Mouse (Mus musculus): ENCODE results near the gene Mrrf. TPM values are rescaled to one million over a fixed set of nuclear protein-coding genes. Genes with fewer than 3 reads are reported as not detected.

Mrrf gene
- polyA plus RNA-seq, 1 experiment from 2014 or later = 23.0 TPM

- 66% methylated on average over 7 of the region's 7 CpGs for WGBS
- Histone ChIP-seq H3K27ac (peak overlapping the region; percentile 58; the same call in 1 of the 2 replicates), H3K36me3 (no peaks in the 10 kb centered on the region), H3K9me3 (replicated peaks) (no peaks in the 10 kb centered on the region), H3K27me3 (ENCODE audit: low read depth, poor library complexity, severe bottlenecking) (peaks cover 34% of the 10 kb centered on the region), H3K4me1 (peaks cover 60% of the 10 kb centered on the region), H3K4me3 (no peak overlapping the region)
- no peak for DNase-seq (ENCODE audit: low spot score)
These were observed 76.9 kb downstream of the Mrrf start for GRCm38 (mm10) chr2:36213108-36213507.

- DNase-seq (ENCODE audit: low spot score) = peak; percentile 95
- Histone ChIP-seq H3K4me3 (no peak overlapping the region), H3K4me1 (peaks cover 60% of the 10 kb centered on the region), H3K36me3 (no peaks in the 10 kb centered on the region), H3K9me3 (replicated peaks) (no peaks in the 10 kb centered on the region), H3K27ac (no peak overlapping the region), H3K27me3 (ENCODE audit: low read depth, poor library complexity, severe bottlenecking) (peaks cover 29% of the 10 kb centered on the region)
- WGBS = 8% methylated on average over 8 of the region's 8 CpGs
These were observed 77.8 kb downstream of the Mrrf start for GRCm38 (mm10) chr2:36214023-36214422.

GRCm38 (mm10) chr2:36214425-36214824 is 78.2 kb downstream of the Mrrf start:
- Histone ChIP-seq H3K4me3 (no peak overlapping the region), H3K27ac (no peak overlapping the region), H3K36me3 (no peaks in the 10 kb centered on the region), H3K4me1 (peaks cover 60% of the 10 kb centered on the region), H3K9me3 (replicated peaks) (no peaks in the 10 kb centered on the region), H3K27me3 (ENCODE audit: low read depth, poor library complexity, severe bottlenecking) (peaks cover 25% of the 10 kb centered on the region)
- DNase-seq (ENCODE audit: low spot score) = no peak
- 72% methylated on average over 5 of the region's 5 CpGs for WGBS

GRCm38 (mm10) chr2:36215203-36215739 is 79.1 kb downstream of the Mrrf start:
- DNase-seq (ENCODE audit: low spot score) = no peak
- WGBS = 89% methylated on average over 5 of the region's 5 CpGs
- Histone ChIP-seq H3K4me3 (no peak overlapping the region), H3K27me3 (ENCODE audit: low read depth, poor library complexity, severe bottlenecking) (peaks cover 17% of the 10 kb centered on the region), H3K36me3 (no peaks in the 10 kb centered on the region), H3K27ac (no peak overlapping the region), H3K9me3 (replicated peaks) (no peaks in the 10 kb centered on the region), H3K4me1 (peaks cover 60% of the 10 kb centered on the region)

GRCm38 (mm10) chr2:36216546-36216945 is 80.4 kb downstream of the Mrrf start:
- no peak overlapping the region for H3K27ac ChIP-seq
- H3K4me3 ChIP-seq = no peak overlapping the region
- H3K4me1 ChIP-seq = peaks cover 48% of the 10 kb centered on the region
- H3K27me3 ChIP-seq (ENCODE audit: low read depth, poor library complexity, severe bottlenecking) = peaks cover 4% of the 10 kb centered on the region
- H3K9me3 ChIP-seq (replicated peaks) = no peaks in the 10 kb centered on the region
- H3K36me3 ChIP-seq = no peaks in the 10 kb centered on the region
- no peak for DNase-seq (ENCODE audit: low spot score)

- H3K4me1 ChIP-seq = peaks cover 43% of the 10 kb centered on the region
- no peak overlapping the region for H3K4me3 ChIP-seq
- H3K9me3 ChIP-seq (replicated peaks) = no peaks in the 10 kb centered on the region
- DNase-seq (ENCODE audit: low spot score) = no peak
- no peaks in the 10 kb centered on the region for H3K36me3 ChIP-seq
- H3K27ac ChIP-seq = no peak overlapping the region
- WGBS = 66% methylated on average over 4 of the region's 4 CpGs
- no peaks in the 10 kb centered on the region for H3K27me3 ChIP-seq (ENCODE audit: low read depth, poor library complexity, severe bottlenecking)
These were observed 80.9 kb downstream of the Mrrf start for GRCm38 (mm10) chr2:36216953-36217573.

GRCm38 (mm10) chr2:36217692-36218233 is 81.6 kb downstream of the Mrrf start:
- Histone ChIP-seq H3K4me3 (no peak overlapping the region), H3K4me1 (peaks cover 36% of the 10 kb centered on the region), H3K9me3 (replicated peaks) (no peaks in the 10 kb centered on the region), H3K27ac (no peak overlapping the region), H3K27me3 (ENCODE audit: low read depth, poor library complexity, severe bottlenecking) (no peaks in the 10 kb centered on the region), H3K36me3 (no peaks in the 10 kb centered on the region)
- 54% methylated on average over 5 of the region's 5 CpGs for WGBS
- no peak for DNase-seq (ENCODE audit: low spot score)

DNA sequence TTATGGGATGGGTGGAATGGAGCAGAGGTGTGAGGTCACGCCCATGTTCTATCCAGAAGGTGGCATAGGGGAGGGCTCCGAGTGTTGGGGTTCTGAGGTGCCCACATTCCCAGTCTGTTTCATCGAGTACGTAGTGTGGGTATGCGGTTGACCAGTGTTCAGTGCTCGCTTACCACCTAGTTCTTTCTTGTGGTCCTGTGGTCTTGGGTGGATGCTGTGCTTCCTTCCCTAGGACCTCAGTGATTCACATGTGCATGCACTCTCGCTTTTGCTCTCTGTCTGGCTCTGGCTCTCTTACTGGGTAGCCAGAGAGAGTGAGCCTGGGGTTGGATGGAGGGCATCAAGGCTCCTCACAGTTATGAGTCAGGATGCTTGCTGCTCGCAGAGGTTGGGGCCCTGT is 83.9 kb downstream of the Mrrf start:
- DNase-seq (ENCODE audit: low spot score) = no peak
- peaks cover 21% of the 10 kb centered on the region for H3K4me1 ChIP-seq
- H3K36me3 ChIP-seq = no peaks in the 10 kb centered on the region
- WGBS = 86% methylated on average over 8 of the region's 8 CpGs
- H3K27ac ChIP-seq = no peak overlapping the region
- H3K9me3 ChIP-seq (replicated peaks) = no peaks in the 10 kb centered on the region
- no peaks in the 10 kb centered on the region for H3K27me3 ChIP-seq (ENCODE audit: low read depth, poor library complexity, severe bottlenecking)
- H3K4me3 ChIP-seq = no peak overlapping the region

DNA sequence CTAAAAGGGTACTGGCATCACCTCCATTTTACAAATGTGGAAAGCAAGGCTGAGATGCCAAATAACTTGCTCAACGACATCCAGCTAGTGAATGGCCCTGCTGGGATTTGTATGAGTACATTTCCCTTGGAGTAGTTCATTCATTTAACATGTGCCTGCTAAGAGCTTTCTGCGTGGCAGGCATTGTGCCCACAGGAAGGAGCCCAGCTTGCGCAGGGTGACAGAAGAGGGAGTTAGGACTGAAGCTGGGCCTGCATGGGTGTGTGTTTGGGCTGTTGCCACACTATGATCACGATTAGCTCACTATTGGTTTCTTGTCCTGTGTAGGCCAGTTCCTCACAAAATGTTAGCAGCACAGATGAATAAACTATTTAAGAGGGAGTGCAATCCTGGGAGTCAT is 84.7 kb downstream of the Mrrf start:
- Histone ChIP-seq H3K27ac (no peak overlapping the region), H3K9me3 (replicated peaks) (no peaks in the 10 kb centered on the region), H3K27me3 (ENCODE audit: low read depth, poor library complexity, severe bottlenecking) (no peaks in the 10 kb centered on the region), H3K4me3 (no peak overlapping the region), H3K4me1 (peaks cover 21% of the 10 kb centered on the region), H3K36me3 (no peaks in the 10 kb centered on the region)
- DNase-seq (ENCODE audit: low spot score) = no peak
- WGBS = 90% methylated on average over 4 of the region's 4 CpGs

GRCm38 (mm10) chr2:36222168-36222848 is 86.1 kb downstream of the Mrrf start:
- Histone ChIP-seq H3K4me1 (peaks cover 7% of the 10 kb centered on the region), H3K36me3 (no peaks in the 10 kb centered on the region), H3K9me3 (replicated peaks) (no peaks in the 10 kb centered on the region), H3K4me3 (no peak overlapping the region), H3K27me3 (ENCODE audit: low read depth, poor library complexity, severe bottlenecking) (no peaks in the 10 kb centered on the region), H3K27ac (no peak overlapping the region)
- no peak for DNase-seq (ENCODE audit: low spot score)
- 54% methylated on average over 7 of the region's 7 CpGs for WGBS

- H3K4me1 ChIP-seq = no peaks in the 10 kb centered on the region; the same call in 1 of the 2 replicates
- H3K27me3 ChIP-seq (ENCODE audit: low read depth, poor library complexity, severe bottlenecking) = no peaks in the 10 kb centered on the region
- no peak for DNase-seq (ENCODE audit: low spot score)
- H3K36me3 ChIP-seq = no peaks in the 10 kb centered on the region
- no peak overlapping the region for H3K27ac ChIP-seq
- no peaks in the 10 kb centered on the region for H3K9me3 ChIP-seq (replicated peaks)
- no peak overlapping the region for H3K4me3 ChIP-seq
These were observed 87.2 kb downstream of the Mrrf start for GRCm38 (mm10) chr2:36223436-36223835.

DNA sequence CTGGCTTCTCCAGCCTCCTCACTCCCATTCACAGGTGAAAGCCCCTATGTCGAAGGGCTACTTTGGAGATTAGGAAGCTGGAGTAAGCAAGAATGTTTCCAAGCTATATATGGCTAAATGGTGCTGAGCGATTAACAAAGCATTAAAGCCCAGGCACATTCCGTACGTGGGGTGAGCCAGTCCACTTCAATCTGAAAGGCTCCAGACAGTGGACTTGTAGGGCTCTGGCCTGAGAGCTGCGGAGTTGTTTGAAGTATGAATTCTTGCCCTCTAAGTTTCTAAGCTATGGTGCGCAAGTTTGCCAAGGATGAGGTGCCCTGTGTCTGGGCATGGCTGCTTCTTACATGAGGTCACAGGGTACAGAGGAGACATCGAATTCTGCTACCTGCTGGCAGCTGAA is 88.0 kb downstream of the Mrrf start:
- Histone ChIP-seq H3K36me3 (no peaks in the 10 kb centered on the region), H3K27ac (no peak overlapping the region), H3K4me1 (no peaks in the 10 kb centered on the region; the same call in 1 of the 2 replicates), H3K9me3 (replicated peaks) (no peaks in the 10 kb centered on the region), H3K27me3 (ENCODE audit: low read depth, poor library complexity, severe bottlenecking) (no peaks in the 10 kb centered on the region; the same call in 1 of the 2 replicates), H3K4me3 (no peak overlapping the region)
- WGBS = 89% methylated on average over 7 of the region's 7 CpGs
- no peak for DNase-seq (ENCODE audit: low spot score)

DNA sequence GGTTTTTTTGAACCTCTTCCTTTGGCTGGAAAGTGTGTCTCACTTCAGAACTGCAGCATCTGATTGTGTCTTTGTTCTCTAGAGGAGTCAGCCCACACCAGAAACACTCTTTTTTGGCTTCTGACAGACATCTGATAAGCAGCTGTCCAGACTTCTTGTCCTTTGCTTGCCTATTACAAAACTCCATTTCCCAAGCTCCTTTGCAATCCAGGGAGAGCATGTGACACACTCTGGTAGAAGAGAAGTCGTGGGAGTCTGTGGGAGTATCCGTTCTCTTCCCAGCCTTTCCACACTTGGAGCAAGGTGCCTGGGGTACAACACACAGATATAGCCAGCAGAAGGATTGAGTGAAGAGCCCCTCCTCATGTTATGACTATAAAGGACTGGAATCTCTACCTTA is 88.4 kb downstream of the Mrrf start:
- 52% methylated on average over 2 of the region's 2 CpGs for WGBS
- Histone ChIP-seq H3K9me3 (replicated peaks) (no peaks in the 10 kb centered on the region), H3K4me3 (no peak overlapping the region), H3K27me3 (ENCODE audit: low read depth, poor library complexity, severe bottlenecking) (no peaks in the 10 kb centered on the region; the same call in 1 of the 2 replicates), H3K36me3 (no peaks in the 10 kb centered on the region), H3K27ac (no peak overlapping the region), H3K4me1 (no peaks in the 10 kb centered on the region; the same call in 1 of the 2 replicates)
- no peak for DNase-seq (ENCODE audit: low spot score)
